Mouse (Mus musculus) kidney, adult 8-10 months (tissue): ENCODE measurements around the gene Tmem159.

Experiments
- DNase-seq, 2 experiments: peaks; one replicate each; pipeline ENCODE4 v3.0.0; 2022

Tmem159 gene

GRCm38 (mm10) chr7:120145191-120145590 is 43.0 kb downstream of the Tmem159 start, which contains the start of gene Zp2:
Zp2 (minus strand) TSS chr7:120145291.
- no peak for DNase-seq

- peak; percentile 53 to 62 for DNase-seq
Measured at GRCm38 (mm10) chr7:120150257-120150656, 48.1 kb downstream of the Tmem159 start.

GRCm38 (mm10) chr7:120150898-120151297 is 48.7 kb downstream of the Tmem159 start:
- peak in 1 of 2 experiments; percentile 23 for DNase-seq

GRCm38 (mm10) chr7:120156841-120157409 is 54.8 kb downstream of the Tmem159 start:
- DNase-seq = no peak

- no peak for DNase-seq
Measured at GRCm38 (mm10) chr7:120157575-120158061, 55.5 kb downstream of the Tmem159 start.

DNA sequence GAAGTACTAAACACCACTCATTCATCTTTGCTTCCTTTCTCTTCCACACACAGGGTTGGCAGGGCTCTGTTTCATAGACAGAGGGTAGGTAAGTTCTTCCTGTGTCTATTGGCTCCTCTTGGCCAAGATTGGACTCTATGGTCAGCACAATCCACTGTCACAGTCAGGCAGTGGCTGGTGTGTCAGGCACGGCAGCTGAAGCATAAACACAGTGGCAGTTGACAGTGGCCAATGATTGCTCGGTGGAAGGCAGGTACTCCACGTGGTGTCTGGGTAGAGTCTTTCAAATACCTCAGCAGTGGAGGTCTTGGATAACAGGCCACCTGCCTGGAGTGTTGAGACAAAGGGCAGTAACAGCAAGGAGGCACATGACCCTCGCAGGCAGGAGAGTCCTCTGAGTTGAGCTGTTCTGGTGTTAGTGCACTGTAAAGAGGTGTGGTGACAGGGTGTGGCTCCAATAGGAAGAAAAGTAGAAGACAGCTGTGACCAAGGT is 56.0 kb downstream of the Tmem159 start:
- no peak for DNase-seq

DNA sequence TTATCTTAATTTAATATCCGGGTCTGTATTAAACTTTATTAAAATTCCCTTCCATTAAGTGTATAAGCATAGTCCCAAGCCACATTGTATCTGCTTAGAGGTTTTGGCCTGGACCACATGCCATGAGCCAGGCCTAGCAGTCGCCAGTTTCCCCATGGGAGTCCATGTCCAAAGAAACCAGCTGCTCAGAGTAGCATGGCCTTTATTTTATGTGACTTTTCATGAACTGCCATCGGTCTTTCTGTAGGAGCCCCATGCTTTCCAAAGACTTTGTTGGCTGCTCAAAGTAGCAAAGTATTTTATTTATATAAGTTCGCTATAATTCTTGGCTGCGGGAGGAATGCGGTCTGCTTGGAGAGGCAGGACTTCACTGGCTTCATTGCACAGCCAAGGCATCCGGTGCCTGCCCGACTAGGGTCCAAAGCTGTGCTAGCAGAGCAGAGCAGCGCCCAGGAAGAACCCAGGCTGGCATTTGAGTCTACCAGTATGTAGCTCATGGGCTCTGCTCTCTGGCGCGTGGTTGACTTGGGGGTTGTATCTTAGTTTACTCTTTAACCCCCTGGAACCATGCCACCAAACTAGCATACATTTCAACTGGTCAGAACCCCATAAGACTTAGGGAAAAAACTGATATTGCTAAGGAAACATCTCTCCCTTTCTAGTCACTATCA is 61.6 kb downstream of the Tmem159 start:
- DNase-seq = peak in 1 of 2 experiments; percentile 58
